Mouse (Mus musculus) small intestine, adult 10 weeks (tissue): Measurements from ENCODE around the gene Ankrd1. TPM values are rescaled to one million over a fixed set of nuclear protein-coding genes. Genes with fewer than 3 reads are reported as not detected.

ENCODE experiments used
- polyA plus RNA-seq: library from polyadenylated mRNA; stranded (reverse); fragments of 350-450 nt; fragmentation: Illumina TruSeq; extraction: RNeasy Lipid Tissue Mini Kit (QIAGEN cat#74804); gene quantifications from one replicate; pipeline ENCODE4 v1.2.3, GENCODE M21; 2014; ENCODE audit warnings: low replicate concordance

Ankrd1 gene
- 0.22 TPM for polyA plus RNA-seq

GRCm38 (mm10) chr19:36119783-36120471, at the start of gene Ankrd1:
Gene Ankrd1 (minus strand): TSS chr19:36120099.

GRCm38 (mm10) chr19:36083262-36084225, 36.4 kb downstream of the Ankrd1 start, which contains the start of gene Rpp30:
Gene Rpp30 (plus strand): TSS chr19:36083716.

Other genes starting within 250 kb of the Ankrd1 start
- gene Htr7, start 62.6 kb downstream of the Ankrd1 start, polyA plus RNA-seq, result 0.59 TPM
- 41.1 TPM for gene Rpp30, start 36.4 kb downstream of the Ankrd1 start, polyA plus RNA-seq
- 53.8 TPM for gene Pcgf5, start 228.2 kb upstream of the Ankrd1 start, polyA plus RNA-seq